In the genomic region with DNA sequence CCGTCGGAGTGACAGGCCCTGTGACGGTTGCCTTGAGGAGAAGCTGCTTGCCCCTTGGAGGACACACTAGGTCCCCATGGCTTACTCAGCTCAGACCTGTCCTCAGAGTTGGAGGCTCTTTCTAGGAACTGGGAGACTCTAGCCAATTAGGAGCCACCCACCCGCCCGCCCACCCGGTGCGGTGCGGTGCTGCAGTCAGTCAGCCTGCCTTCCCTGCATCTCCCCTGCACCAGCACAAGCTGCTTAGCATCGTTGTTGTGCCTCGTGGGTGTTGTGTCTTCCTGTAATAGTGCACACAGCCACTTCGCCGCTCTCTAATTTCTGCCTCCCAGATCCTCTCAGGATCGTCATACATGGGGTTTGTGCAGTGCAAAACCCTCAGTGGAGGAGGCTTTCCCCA, we compare ENCODE assay signal across 10 mouse cellular contexts.
DNase-seq lines count a peak whose midpoint lies in the region; ATAC-seq lines count a peak whose summit lies in the region.
"Had no signal": no experiment of that assay in that cellular context is flagged by ENCODE, and none has a peak within 500 bp of the region (broad histone marks: within the 10 kb centered on the region; RNA-seq: fewer than 3 reads in every experiment).

No protein-coding gene starts in this region.

- H3K9me3 ChIP-seq in hindbrain, embryonic 10.5 days: no peaks in the 10 kb centered on the region
- no peaks in the 10 kb centered on the region for H3K9me3 ChIP-seq in hindbrain, embryonic 11.5 days (ENCODE audit: control insufficient read depth, low read length)
- no peaks in the 10 kb centered on the region for H3K9me3 ChIP-seq in embryonic facial prominence, embryonic 10.5 days
- no peaks in the 10 kb centered on the region for H3K9me3 ChIP-seq in midbrain, embryonic 14.5 days (ENCODE audit: control insufficient read depth, low read length)
- no peaks in the 10 kb centered on the region for H3K9me3 ChIP-seq in liver, embryonic 11.5 days (ENCODE audit: control insufficient read depth, low read length)
- H3K9me3 ChIP-seq: liver, embryonic 13.5 days had no signal

- ATAC-seq in hindbrain, embryonic 11.5 days (ENCODE audit: low FRiP score): no peak
- peak; percentile 51 for ATAC-seq in midbrain, embryonic 14.5 days (ENCODE audit: low FRiP score, low TSS enrichment)
- ATAC-seq in megakaryocyte progenitor cell, adult 5-6 weeks (replicated peaks; ENCODE audit: poor library complexity): no peak
- ATAC-seq in liver, embryonic 11.5 days (replicated peaks; ENCODE audit: low FRiP score): no peak

- H3K4me1 ChIP-seq in hindbrain, embryonic 10.5 days (replicated peaks): peaks cover 68% of the 10 kb centered on the region
- H3K4me1 ChIP-seq in hindbrain, embryonic 11.5 days (replicated peaks; ENCODE audit: control insufficient read depth, insufficient read depth, low read length): peaks cover 17% of the 10 kb centered on the region
- peaks cover 64% of the 10 kb centered on the region for H3K4me1 ChIP-seq in embryonic facial prominence, embryonic 10.5 days
- H3K4me1 ChIP-seq in midbrain, embryonic 14.5 days (ENCODE audit: control insufficient read depth, insufficient read depth, low read length): peaks cover 66% of the 10 kb centered on the region
- peaks cover 4% of the 10 kb centered on the region; the same call in 1 of the 2 replicates for H3K4me1 ChIP-seq in liver, embryonic 11.5 days (replicated peaks; ENCODE audit: control insufficient read depth, insufficient read depth, low read length)

- no peak overlapping the region for H3K4me3 ChIP-seq in hindbrain, embryonic 10.5 days
- no peak overlapping the region for H3K4me3 ChIP-seq in hindbrain, embryonic 11.5 days (ENCODE audit: low read depth, low read length)
- no peak overlapping the region for H3K4me3 ChIP-seq in embryonic facial prominence, embryonic 10.5 days
- H3K4me3 ChIP-seq in midbrain, embryonic 14.5 days (replicated peaks; ENCODE audit: low read depth, low read length): no peak overlapping the region
- H3K4me3 ChIP-seq in liver, embryonic 11.5 days (ENCODE audit: low read depth, low read length): no peak overlapping the region
- H3K4me3 ChIP-seq: liver, embryonic 13.5 days had no signal

- peaks cover 75% of the 10 kb centered on the region for H3K27me3 ChIP-seq in hindbrain, embryonic 10.5 days (ENCODE audit: insufficient read depth, poor library complexity, severe bottlenecking)
- H3K27me3 ChIP-seq in hindbrain, embryonic 11.5 days (ENCODE audit: control insufficient read depth, insufficient read depth, low read length): peaks cover 11% of the 10 kb centered on the region
- H3K27me3 ChIP-seq in embryonic facial prominence, embryonic 10.5 days (replicated peaks; ENCODE audit: low read depth, poor library complexity, severe bottlenecking): 0 out of 2 replicates have a peak, but pooled peaks cover 8% of the 10 kb centered on the region
- no peaks in the 10 kb centered on the region for H3K27me3 ChIP-seq in midbrain, embryonic 14.5 days (ENCODE audit: control insufficient read depth, insufficient read depth, low read length)
- H3K27me3 ChIP-seq in liver, embryonic 11.5 days (replicated peaks; ENCODE audit: control insufficient read depth, insufficient read depth, low read length): no peaks in the 10 kb centered on the region
- H3K27me3 ChIP-seq: liver, embryonic 13.5 days had no signal

- no peak overlapping the region for H3K4me2 ChIP-seq in hindbrain, embryonic 11.5 days (replicated peaks; ENCODE audit: low read depth, low read length)
- H3K4me2 ChIP-seq in midbrain, embryonic 14.5 days (ENCODE audit: low read length): peak overlapping the region; percentile 19; the same call in 1 of the 2 replicates
- H3K4me2 ChIP-seq in liver, embryonic 11.5 days: no peak overlapping the region
- H3K4me2 ChIP-seq: liver, embryonic 13.5 days had no signal

- no peak overlapping the region for H3K9ac ChIP-seq in hindbrain, embryonic 11.5 days (ENCODE audit: low read depth, low read length)
- peak overlapping the region; percentile 36; the same call in 1 of the 2 replicates for H3K9ac ChIP-seq in midbrain, embryonic 14.5 days (replicated peaks; ENCODE audit: low read length)
- H3K9ac ChIP-seq in liver, embryonic 11.5 days (ENCODE audit: low read depth, low read length): no peak overlapping the region
- H3K9ac ChIP-seq: liver, embryonic 13.5 days had no signal

- H3K27ac ChIP-seq in hindbrain, embryonic 10.5 days: peak overlapping the region; percentile 63; the same call in 1 of the 2 replicates
- no peak overlapping the region for H3K27ac ChIP-seq in hindbrain, embryonic 11.5 days (ENCODE audit: low read depth, low read length)
- peak overlapping the region; percentile 41; the same call in 1 of the 2 replicates for H3K27ac ChIP-seq in embryonic facial prominence, embryonic 10.5 days (replicated peaks)
- peak overlapping the region; percentile 82 for H3K27ac ChIP-seq in midbrain, embryonic 14.5 days (replicated peaks; ENCODE audit: low read depth, low read length)
- no peak overlapping the region for H3K27ac ChIP-seq in liver, embryonic 11.5 days (ENCODE audit: low read depth, low read length)
- H3K27ac ChIP-seq: liver, embryonic 13.5 days had no signal

- no peaks in the 10 kb centered on the region for H3K36me3 ChIP-seq in hindbrain, embryonic 10.5 days
- H3K36me3 ChIP-seq in hindbrain, embryonic 11.5 days (ENCODE audit: control insufficient read depth, insufficient read depth, low read length): no peaks in the 10 kb centered on the region
- H3K36me3 ChIP-seq in embryonic facial prominence, embryonic 10.5 days (replicated peaks): no peaks in the 10 kb centered on the region; the same call in 1 of the 2 replicates
- no peaks in the 10 kb centered on the region for H3K36me3 ChIP-seq in midbrain, embryonic 14.5 days (ENCODE audit: control insufficient read depth, insufficient read depth, low read length)
- H3K36me3 ChIP-seq in liver, embryonic 11.5 days (ENCODE audit: control insufficient read depth, insufficient read depth, low read length): no peaks in the 10 kb centered on the region
- H3K36me3 ChIP-seq: liver, embryonic 13.5 days had no signal

- no peak for DNase-seq in hindbrain, embryonic 10.5 days (ENCODE audit: low spot score)
- no peak for DNase-seq in hindbrain, embryonic 11.5 days (ENCODE audit: low spot score)
- no peak for DNase-seq in embryonic facial prominence, embryonic 10.5 days (ENCODE audit: low spot score)
- DNase-seq in frontal cortex, postnatal 36 days (ENCODE audit: low spot score in 2 of 2): peak; percentile 30 to 42
- DNase-seq in midbrain, embryonic 14.5 days: peak; percentile 72
- no peak for DNase-seq in liver, embryonic 11.5 days (ENCODE audit: low spot score)
- no peak for DNase-seq in adrenal gland, postnatal 10 days
- DNase-seq: liver, embryonic 13.5 days; spleen, adult 18-20 months had no signal

- WGBS in hindbrain, embryonic 10.5 days: 51% methylated on average over 13 of the region's 13 CpGs
- 56% methylated on average over 11 of the region's 13 CpGs for WGBS in hindbrain, embryonic 11.5 days
- WGBS in embryonic facial prominence, embryonic 10.5 days: 58% methylated on average over 13 of the region's 13 CpGs
- WGBS in midbrain, embryonic 14.5 days: 13% methylated on average over 13 of the region's 13 CpGs
- WGBS in liver, embryonic 11.5 days: 65% methylated on average over 13 of the region's 13 CpGs

Comparison
In these comparisons a context has a peak if more than half of its experiments do, and no peak if none do; other contexts are left out.
1. H3K27ac ChIP-seq: peak in hindbrain, embryonic 10.5 days (single experiment), embryonic facial prominence, embryonic 10.5 days (single experiment) and midbrain, embryonic 14.5 days (single experiment); none in hindbrain, embryonic 11.5 days (single experiment) and liver, embryonic 11.5 days (single experiment).
2. DNase-seq: peak in frontal cortex, postnatal 36 days (2 of 2) and midbrain, embryonic 14.5 days (single experiment); none in hindbrain, embryonic 10.5 days (single experiment), hindbrain, embryonic 11.5 days (single experiment), embryonic facial prominence, embryonic 10.5 days (single experiment), liver, embryonic 11.5 days (single experiment) and adrenal gland, postnatal 10 days (single experiment).